Mouse (Mus musculus) brown adipose tissue, adult 24 weeks (tissue): ENCODE results near the gene Camkmt. TPM values are rescaled to one million over a fixed set of nuclear protein-coding genes. Genes with fewer than 3 reads are reported as not detected.

Source experiments
- H3K27ac ChIP-seq: fragments of 200-500 bp; replicated peaks from 2 replicates; pipeline ENCODE4 v1.5.1; 2012; ENCODE audit warnings: low read depth, mild to moderate bottlenecking, low read length
- H3K4me1 ChIP-seq: fragments of 200-500 bp; 2 replicates; pipeline ENCODE4 v1.6.1; 2012; ENCODE audit warnings: low read length, mixed read lengths; ENCODE audit not compliant: control insufficient read depth, insufficient read depth, insufficient read length
- H3K4me3 ChIP-seq: fragments of 200-500 bp; 2 replicates; pipeline ENCODE4 v1.5.1; 2012; ENCODE audit warnings: low read depth, mild to moderate bottlenecking, low read length, moderate library complexity; ENCODE audit not compliant: insufficient read depth
- polyA plus RNA-seq: library from polyadenylated mRNA; stranded (reverse); fragments of >200 nt; gene quantifications from 2 replicates; pipeline ENCODE4 v1.2.4, GENCODE M21; 2012; ENCODE audit not compliant: missing spikeins, insufficient read depth, insufficient read length

Gene Camkmt
- polyA plus RNA-seq, 1 experiment, result 9.2 TPM

DNA sequence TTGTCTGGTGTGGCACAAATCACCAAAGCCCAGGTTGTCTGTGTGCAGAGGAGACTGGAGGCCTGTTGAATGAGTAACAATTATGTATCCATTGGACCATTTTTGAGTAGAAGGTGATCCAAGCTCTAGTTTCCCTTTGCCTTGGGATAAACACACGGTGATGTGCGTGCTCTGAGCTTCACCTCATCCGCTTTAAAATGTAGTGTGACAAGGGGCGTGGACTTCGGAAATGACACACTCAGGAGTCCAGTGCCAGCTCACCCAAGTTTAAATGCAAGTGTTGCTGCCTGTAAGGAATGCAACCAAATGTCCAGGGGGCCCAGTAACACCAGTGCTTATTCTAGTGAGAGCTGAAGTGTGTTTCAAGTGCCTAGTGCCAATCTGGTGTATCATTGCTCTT lies 392.7 kb downstream of the Camkmt start:
- no peak overlapping the region for H3K27ac ChIP-seq
- H3K4me3 ChIP-seq, result no peak overlapping the region
- no peaks in the 10 kb centered on the region for H3K4me1 ChIP-seq

DNA sequence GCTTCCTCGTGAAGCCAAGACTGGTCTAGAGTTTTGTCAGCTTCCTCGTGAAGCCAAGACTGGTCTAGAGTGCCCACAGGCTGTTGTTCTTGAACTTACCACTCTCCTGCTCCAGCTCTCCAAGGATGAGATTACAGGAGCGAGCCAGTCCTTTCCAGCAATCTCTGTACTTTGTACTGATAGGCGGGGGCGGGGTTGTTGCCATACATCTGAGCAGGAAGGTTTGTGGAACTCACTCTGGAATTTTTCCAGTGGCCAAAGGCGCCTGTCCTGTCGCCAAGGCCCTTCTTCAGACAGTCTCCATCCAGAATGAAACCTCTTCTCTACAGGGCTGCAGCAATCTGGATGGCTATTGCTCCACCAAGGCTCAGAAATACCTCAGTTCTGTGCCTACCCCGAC lies 393.7 kb downstream of the Camkmt start:
- Histone ChIP-seq H3K4me1 (no peaks in the 10 kb centered on the region), H3K4me3 (no peak overlapping the region), H3K27ac (no peak overlapping the region)

DNA sequence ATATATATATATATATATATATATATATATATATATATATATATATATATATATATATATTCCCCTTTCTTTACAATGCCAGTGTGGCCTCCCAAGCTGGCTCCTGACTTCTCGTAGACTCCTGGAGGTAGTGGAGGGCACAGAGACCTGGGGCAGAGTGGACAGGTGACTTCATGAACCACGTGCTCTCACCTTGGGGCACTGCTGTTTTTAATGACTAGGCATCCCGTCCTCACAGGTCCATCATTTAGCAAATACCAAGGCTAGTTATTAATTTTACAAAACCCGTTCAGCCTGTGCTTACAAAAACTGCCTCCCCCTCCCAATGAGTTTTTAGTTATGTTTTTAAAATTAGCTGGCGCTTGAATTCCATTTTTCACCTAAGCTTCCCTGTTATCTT lies 394.2 kb downstream of the Camkmt start:
- no peaks in the 10 kb centered on the region for H3K4me1 ChIP-seq
- no peak overlapping the region for H3K4me3 ChIP-seq
- H3K27ac ChIP-seq, result no peak overlapping the region

DNA sequence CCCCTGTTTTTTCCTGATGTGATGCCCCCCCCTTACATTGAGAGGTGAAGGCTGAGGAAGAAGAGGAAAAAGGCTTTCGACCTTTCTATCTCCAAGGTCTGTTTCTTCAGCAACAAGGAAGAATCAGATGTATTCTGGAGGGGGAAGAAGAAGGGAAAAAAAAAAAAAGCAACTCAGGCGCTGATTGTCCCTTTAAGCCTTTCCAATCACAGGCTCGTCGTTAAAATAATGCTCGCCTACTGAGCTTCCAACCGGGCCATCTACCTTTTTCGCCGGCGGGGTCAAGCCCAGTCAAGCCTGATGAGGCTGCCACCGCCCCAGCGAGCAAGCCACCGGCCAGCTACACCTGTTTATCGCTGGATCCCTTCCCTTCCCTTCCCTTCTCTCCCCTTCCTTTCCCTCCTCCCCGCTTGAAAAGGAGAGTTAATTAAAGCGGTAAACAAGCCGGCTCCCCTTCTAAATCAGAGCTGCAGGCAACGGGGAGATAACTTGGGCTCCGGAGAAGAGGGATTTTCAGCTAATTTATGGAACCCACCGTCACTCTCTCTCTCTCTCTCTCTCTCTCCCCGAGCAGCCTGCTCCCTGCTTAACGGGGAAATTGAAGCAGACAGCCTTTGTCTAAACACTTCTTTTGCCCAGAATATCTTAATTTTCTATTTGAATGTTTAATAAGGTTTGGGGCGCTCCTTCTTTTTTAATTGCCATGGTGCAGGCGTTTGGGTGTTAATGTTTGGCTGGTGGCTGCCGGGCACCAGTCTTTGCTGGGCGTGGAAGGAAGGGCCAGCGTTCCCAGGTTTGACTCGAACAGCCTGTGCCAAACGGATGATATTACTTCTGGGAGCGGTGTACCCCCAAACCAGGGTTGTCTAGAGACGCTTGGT lies 395.0 kb downstream of the Camkmt start:
- H3K4me1 ChIP-seq, result no peaks in the 10 kb centered on the region
- no peak overlapping the region for H3K27ac ChIP-seq
- no peak overlapping the region for H3K4me3 ChIP-seq

DNA sequence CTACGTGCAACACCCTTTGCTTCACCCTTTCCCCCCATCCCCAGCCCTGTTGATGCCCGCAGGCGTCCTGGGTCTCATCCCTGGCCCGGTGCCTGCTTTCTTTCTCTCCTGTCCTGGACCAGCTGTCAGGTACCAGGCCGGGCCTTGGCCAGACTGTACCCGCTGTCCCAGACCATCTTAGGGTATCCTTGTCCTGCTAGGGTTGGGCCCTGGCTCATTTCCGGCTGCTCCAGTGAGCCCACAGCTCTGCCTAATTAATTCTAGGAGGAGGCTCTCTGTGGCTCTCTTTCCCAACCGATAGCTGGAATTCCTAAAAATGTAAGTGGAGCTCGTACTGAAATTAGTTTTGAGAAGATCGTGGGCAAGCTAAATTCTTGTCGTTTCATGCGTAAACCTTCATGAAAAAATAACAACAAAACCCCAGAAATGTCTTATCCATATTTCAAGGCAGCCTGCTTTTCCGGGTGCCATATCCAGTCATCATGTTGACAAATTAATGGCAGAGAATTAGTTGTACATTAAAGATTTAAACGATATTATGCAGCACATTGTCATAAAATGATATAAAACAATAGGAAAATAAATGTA lies 395.7 kb downstream of the Camkmt start:
- Histone ChIP-seq H3K27ac (no peak overlapping the region), H3K4me3 (no peak overlapping the region), H3K4me1 (no peaks in the 10 kb centered on the region)

DNA sequence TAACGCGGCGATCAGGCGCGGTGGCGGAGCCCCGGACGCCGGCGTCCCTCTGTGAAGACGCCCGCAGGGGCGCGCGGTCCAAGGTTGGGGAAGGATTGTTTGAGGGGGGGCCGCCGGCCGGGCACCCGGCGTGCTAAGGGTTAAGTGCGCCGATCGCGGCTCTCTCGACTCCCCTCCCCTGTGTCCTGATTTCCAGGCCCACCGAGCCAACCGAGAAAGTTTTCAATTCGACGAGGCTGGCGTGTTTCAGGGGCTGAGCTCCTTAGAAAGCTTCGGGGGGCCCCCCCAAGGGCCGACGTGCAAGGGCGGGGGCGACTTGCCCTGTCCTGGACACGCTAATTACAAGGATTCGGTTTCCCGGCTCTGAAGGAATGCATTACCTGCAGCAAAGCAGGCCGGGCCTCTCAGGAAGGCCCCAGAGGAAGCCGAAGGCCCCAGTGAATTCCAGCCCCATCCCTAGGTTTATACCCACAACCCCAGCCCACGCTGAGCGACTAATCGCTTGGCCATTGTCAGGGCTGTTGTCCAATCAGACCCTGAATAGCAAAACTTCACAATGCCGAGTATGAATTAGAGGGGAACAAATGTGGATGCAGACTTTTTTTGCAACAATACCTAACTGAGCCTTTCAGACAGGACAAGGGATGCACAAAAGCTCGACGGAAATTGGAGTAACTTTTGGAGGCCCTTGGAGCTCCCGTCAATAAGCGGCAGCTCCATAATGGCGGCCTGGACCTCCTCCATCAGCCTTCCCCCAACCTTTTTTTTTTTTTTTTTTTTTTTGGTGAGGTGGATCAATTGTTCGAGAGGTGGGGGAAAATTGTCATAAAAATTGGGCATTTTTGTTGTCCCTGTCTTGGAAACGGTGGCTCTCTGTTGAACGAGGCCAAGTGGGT lies 396.5 kb downstream of the Camkmt start:
- no peak overlapping the region for H3K27ac ChIP-seq
- no peaks in the 10 kb centered on the region for H3K4me1 ChIP-seq
- no peak overlapping the region for H3K4me3 ChIP-seq

DNA sequence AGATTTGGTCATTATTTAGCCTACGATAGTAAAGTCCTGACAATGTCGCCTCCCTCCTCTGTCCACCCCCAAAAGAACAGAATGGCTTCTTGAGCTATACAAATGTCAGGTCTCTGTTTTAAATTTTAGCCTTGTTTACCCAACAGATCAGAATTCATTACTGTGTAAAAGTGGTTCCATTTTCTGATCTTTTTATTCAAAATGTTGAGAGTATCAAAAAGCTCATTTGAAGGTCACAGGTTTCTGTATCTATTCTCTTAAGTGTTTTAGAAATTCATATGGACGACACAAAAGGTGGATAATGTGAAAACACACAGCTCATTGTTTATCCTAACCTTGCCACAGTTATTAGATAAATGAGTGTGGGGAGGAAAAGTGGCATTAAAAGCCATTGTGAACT lies 397.2 kb downstream of the Camkmt start:
- Histone ChIP-seq H3K4me3 (no peak overlapping the region), H3K27ac (no peak overlapping the region), H3K4me1 (no peaks in the 10 kb centered on the region)

DNA sequence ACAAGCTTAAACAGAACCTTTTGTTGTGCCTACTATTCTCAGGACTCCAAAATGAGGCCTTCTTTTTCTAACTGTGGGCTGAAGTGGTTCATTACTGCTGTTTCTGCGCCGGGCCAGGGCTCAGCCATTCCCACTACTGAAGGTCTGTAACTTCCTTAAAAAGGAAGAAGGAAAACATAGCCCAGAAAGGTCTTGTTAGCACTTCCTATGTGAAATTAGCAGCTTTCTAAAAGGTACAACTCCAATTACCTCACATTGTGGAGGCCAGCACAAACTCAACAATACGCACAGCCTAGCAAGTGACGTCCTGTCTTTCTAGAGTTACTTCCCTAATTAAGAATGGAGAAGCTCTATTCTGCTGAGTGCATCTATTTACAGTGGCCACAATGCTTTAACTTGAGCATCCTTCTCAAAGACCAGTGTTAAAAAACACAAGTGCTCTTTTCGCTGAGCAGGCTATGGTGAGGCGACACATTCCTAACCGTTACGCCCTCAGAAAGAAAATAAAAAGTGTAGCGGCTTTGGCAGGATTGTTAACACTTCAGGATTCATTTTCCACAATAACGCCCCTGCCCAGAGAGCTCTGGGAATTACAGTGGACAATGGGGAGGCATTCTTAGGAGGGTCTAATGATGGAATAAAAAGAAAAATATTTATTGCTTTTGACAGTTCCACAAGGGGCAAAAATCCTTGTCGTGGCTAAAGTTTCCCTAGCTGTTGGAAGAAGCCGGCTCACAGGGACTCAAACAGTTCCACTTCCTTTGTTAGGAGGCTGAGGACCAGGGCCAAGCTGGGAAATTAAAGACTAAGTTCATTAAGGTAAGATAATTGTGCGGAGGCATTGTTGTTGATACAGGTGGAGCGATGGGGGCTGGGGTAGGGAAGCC lies 398.5 kb downstream of the Camkmt start:
- H3K4me3 ChIP-seq, result no peak overlapping the region
- no peak overlapping the region for H3K27ac ChIP-seq
- no peaks in the 10 kb centered on the region for H3K4me1 ChIP-seq

DNA sequence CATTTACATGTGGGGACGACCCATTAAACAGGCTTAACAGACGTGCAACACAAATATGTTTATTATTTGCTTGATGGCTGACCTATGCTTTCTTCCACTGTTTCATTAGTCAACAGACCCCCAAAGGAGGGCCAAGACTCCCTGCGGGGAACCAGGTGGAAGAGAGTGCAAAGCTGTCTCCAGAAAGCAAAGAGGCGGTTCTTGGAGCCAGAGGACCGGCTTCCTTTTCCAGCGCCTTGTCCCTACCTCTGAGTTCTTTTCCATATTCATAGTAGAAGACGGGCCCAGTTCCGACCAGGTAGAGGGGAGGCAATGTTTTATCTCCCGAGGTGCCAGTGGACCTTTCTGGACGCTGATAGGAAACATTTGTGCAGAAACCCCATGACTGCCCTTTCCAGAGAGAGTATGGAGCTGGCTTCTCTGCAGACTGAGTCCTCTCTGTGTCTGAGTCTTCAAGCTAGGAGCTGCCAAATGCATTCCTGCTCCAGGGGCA lies 399.2 kb downstream of the Camkmt start:
- no peaks in the 10 kb centered on the region for H3K4me1 ChIP-seq
- no peak overlapping the region for H3K27ac ChIP-seq
- H3K4me3 ChIP-seq, result no peak overlapping the region

DNA sequence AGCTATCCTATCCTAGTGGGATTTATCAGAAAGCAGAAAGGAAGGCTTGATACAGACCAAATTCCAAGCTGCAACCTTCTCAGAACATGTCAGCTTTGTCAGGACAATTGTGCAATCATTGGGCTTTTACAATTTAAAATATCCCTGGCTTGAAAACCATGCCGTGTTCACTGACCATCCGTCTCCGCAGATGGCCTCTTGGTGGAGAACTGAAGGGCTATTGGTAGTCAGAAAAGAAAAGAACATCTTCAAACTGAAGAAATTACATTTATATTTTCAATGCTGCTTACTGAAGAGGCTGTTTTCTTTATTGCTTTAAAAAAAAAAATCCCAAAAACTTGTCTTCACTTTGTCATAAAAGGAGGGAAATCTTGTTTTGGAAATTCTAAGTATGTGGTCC lies 401.1 kb downstream of the Camkmt start:
- Histone ChIP-seq H3K4me3 (no peak overlapping the region), H3K4me1 (no peaks in the 10 kb centered on the region), H3K27ac (no peak overlapping the region)

DNA sequence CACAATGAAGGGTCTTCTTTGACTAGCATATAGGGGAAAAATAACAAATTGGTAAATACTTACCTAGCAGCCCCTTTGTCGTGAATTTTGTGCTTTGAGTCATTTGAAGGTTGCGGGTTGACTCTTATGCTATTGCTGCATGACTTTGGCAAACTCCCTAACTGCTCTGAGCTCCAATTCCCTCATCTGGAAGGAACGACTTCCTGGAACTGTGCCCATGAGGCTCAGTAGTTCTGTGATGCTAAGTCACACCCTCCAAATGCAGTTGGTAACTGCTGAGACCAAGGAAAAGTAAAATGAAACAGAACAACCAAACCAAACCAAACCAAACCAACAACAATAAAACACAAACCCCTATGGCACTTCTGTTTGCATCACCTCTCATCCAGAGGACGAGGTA lies 403.2 kb downstream of the Camkmt start:
- Histone ChIP-seq H3K4me1 (no peaks in the 10 kb centered on the region), H3K4me3 (no peak overlapping the region), H3K27ac (no peak overlapping the region)

DNA sequence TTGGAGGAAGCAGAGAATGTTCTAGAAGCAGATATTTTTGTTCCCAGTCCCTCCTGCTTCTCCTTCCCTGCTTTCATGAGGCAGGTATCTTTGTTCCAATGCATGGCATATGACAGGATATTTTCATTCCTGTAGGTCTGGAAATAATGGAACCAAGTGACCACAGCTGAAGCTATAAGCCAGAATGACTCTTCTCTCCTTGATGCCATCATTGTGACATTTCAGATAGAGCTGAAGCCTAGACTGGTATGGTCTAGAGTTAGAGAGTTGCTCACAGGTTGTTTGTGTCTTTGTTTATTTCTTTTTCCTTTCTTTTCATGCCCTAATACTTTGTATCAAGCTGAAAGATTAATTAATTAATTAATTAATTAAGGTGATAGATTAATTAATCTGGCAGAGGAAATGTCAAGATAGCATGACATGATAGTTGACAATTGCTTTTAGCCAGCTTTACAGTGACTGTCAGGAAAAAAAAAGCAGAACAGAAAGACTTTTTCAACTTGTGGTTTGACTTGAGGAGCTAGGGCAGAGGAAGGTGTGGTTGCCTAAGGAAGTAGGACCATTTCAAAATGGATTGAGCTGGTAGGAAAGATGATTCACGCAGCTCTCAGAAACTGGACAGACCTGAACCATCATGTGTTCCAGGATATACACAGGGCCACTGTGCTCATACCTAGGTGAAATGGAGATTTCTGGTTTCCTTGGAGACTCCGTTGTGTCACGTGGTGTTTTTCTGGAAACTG lies 404.8 kb downstream of the Camkmt start:
- no peaks in the 10 kb centered on the region for H3K4me1 ChIP-seq
- H3K4me3 ChIP-seq, result no peak overlapping the region
- no peak overlapping the region for H3K27ac ChIP-seq

DNA sequence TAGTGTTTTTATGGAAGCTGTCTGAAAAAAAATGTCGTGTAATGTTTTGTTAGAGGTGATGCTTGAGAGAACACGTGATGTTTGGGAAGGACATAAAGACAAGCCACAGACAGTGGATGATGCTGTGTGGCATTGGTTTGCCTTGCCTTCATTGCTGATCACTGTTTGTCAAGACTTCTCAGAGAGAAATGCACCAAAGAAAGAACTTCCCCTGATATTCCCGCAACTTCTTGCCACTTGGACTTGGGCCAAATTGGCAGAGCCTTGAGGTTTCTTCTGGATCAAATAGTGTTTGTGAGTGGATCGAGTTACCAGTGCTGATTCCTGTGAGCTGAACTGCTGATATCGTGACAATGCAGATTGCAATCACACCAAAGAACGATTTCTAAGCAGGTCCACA lies 405.5 kb downstream of the Camkmt start:
- Histone ChIP-seq H3K27ac (no peak overlapping the region), H3K4me3 (no peak overlapping the region), H3K4me1 (no peaks in the 10 kb centered on the region)

DNA sequence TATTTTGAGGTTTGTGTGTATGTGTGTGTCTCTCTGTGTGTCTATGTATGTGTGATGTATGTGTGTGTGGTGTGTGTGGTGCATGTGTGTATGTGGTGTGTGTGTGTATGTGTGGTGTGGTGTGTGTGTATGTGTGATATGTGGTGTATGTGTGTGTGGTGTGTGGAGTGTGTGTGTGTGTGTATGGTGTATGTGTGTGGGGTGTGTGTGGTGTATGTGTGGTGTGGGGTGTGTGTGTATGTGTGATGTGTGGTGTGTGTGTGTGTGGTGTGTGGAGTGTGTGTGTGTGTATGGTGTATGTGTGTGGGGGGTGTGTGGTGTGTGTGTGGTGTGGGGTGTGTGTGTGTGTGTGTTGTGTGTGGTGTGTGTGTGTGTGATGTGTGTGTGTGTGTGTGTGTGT lies 414.5 kb downstream of the Camkmt start:
- Histone ChIP-seq H3K27ac (no peak overlapping the region), H3K4me3 (no peak overlapping the region), H3K4me1 (no peaks in the 10 kb centered on the region)
